Mouse (Mus musculus): ENCODE results near the gene Scrn2. TPM values are rescaled to one million over a fixed set of nuclear protein-coding genes. Genes with fewer than 3 reads are reported as not detected.

The Scrn2 gene
- total RNA-seq, 4 experiments from 2014 or later: 5.0 to 6.1 (median 5.4) TPM

Small RNAs within 50 kb of the gene (microRNA-seq; reads per million reads assigned to microRNA genes)
- 1.3 to 1.5 reads per million in 2 experiments for gene Mir8103

Other genes starting within 250 kb of the Scrn2 start
- gene Cbx1, start 240.8 kb upstream of the Scrn2 start, total RNA-seq (2022): 10 to 100 TPM; 36.5 to 43.3 (median 38.9) TPM
- 100 to 1,000 TPM; 301 to 348 (median 321) TPM for gene Nfe2l1, start 200.0 kb upstream of the Scrn2 start, total RNA-seq (2022)
- 10 to 100 TPM in 1 of 4 experiments, 1 to 10 TPM in 3; 6.4 to 10.7 (median 6.8) TPM for gene Copz2, start 180.1 kb upstream of the Scrn2 start, total RNA-seq (2022)
- gene Cdk5rap3, start 113.4 kb upstream of the Scrn2 start, total RNA-seq (2022): 10 to 100 TPM; 40.6 to 44.6 (median 41.9) TPM
- not detected for gene Prr15l, start 101.8 kb upstream of the Scrn2 start, total RNA-seq (2022)
- 10 to 100 TPM; 43.7 to 51.2 (median 48.6) TPM for gene Pnpo, start 86.0 kb upstream of the Scrn2 start, total RNA-seq (2022)
- gene Sp2, start 47.0 kb upstream of the Scrn2 start, total RNA-seq (2022): 10 to 100 TPM; 10.7 to 15.0 (median 13.0) TPM
- 1 to 10 TPM; 1.1 to 2.0 (median 1.3) TPM for gene Sp6, start 16.5 kb upstream of the Scrn2 start, total RNA-seq (2022)
- gene Lrrc46, start 11.5 kb downstream of the Scrn2 start, total RNA-seq (2022): under 1 TPM in 3 of 4 experiments, not detected in 1; 0.28 to 0.91 (median 0.72) TPM
- 10 to 100 TPM; 72.0 to 83.9 (median 75.5) TPM for gene Mrpl10, start 11.6 kb downstream of the Scrn2 start, total RNA-seq (2022)
- gene Osbpl7, start 20.7 kb downstream of the Scrn2 start, total RNA-seq (2022): 10 to 100 TPM; 14.1 to 19.1 (median 15.4) TPM
- under 1 TPM; 0.14 to 0.37 (median 0.23) TPM for gene Tbx21, start 85.4 kb downstream of the Scrn2 start, total RNA-seq (2022)
- gene Tbkbp1, start 121.6 kb downstream of the Scrn2 start, total RNA-seq (2022): 10 to 100 TPM; 54.8 to 63.2 (median 59.6) TPM
- gene Kpnb1, start 157.9 kb downstream of the Scrn2 start, total RNA-seq (2022): 100 to 1,000 TPM; 114 to 121 (median 120) TPM

All from left cerebral cortex, adult 8-10 months (tissue).